Mouse (Mus musculus) liver, adult 2 months (tissue): ENCODE results near the gene Cenpn.
A peak's percentile ranks its signal among the peaks of the same experiment; 100 is the strongest.

Experiments used
- CTCF ChIP-seq: fragments of 200-500 bp; IDR thresholded peaks from 2 replicates; pipeline ENCODE4 v1.5.1; 2011; ENCODE audit warnings: low read depth, low read length, control low read depth
- POLR2A ChIP-seq: fragments of 200-500 bp; IDR thresholded peaks from 2 replicates; pipeline ENCODE4 v1.6.1; 2011; ENCODE audit warnings: low read length, control low read depth; ENCODE audit not compliant: insufficient read depth; ENCODE audit errors: extremely low read depth

GRCm38 (mm10) chr8:116927880-116928279, 6.3 kb downstream of the Cenpn start:
- TF ChIP-seq CTCF (peak; percentile 78), POLR2A (no peak)
